Mouse (Mus musculus) hindbrain, postnatal 0 days (tissue): Measurements from ENCODE around the gene Tuba8. TPM values are rescaled to one million over a fixed set of nuclear protein-coding genes. Genes with fewer than 3 reads are reported as not detected.
A peak's percentile ranks its signal among the peaks of the same experiment; 100 is the strongest.

Source experiments
- ATAC-seq: fragments of 200-750 bp; cut with Nextera tagmentation; 2 replicates; pipeline ENCODE4 v1.8.0; 2017; ENCODE audit warnings: mild to moderate bottlenecking, moderate TSS enrichment, moderate library complexity
- DNase-seq: peaks from one replicate; pipeline ENCODE4 v3.0.0-alpha.2; 2015; ENCODE audit warnings: low spot score
- H3K27ac ChIP-seq: fragments of 300-500 bp; sonication (generic); 2 replicates; pipeline ENCODE4 v1.5.1; 2014; ENCODE audit warnings: mild to moderate bottlenecking
- H3K27me3 ChIP-seq: fragments of 300-500 bp; sonication (generic); 2 replicates; pipeline ENCODE4 v1.6.1; 2014; ENCODE audit warnings: low read length, mixed read lengths; ENCODE audit not compliant: insufficient read depth
- H3K36me3 ChIP-seq: fragments of 300-500 bp; sonication (generic); 2 replicates; pipeline ENCODE4 v1.6.1; 2014; ENCODE audit warnings: low read length, mixed read lengths; ENCODE audit not compliant: insufficient read depth
- H3K4me1 ChIP-seq: fragments of 300-500 bp; sonication (generic); 2 replicates; pipeline ENCODE4 v1.6.1; 2014; ENCODE audit warnings: antibody characterized with exemption, low read length, mixed read lengths; ENCODE audit not compliant: insufficient read depth
- H3K4me2 ChIP-seq: fragments of 300-500 bp; sonication (generic); 2 replicates; pipeline ENCODE4 v1.6.1; 2014; ENCODE audit warnings: low read depth, mild to moderate bottlenecking, low read length, moderate library complexity, mixed read lengths
- H3K4me3 ChIP-seq: fragments of 300-500 bp; sonication (generic); 2 replicates; pipeline ENCODE4 v1.5.1; 2014; ENCODE audit warnings: low read length
- H3K9ac ChIP-seq: fragments of 300-500 bp; sonication (generic); replicated peaks from 2 replicates; pipeline ENCODE4 v1.6.1; 2014; ENCODE audit warnings: mild to moderate bottlenecking, low read length, moderate library complexity, mixed read lengths
- H3K9me3 ChIP-seq: fragments of 300-500 bp; sonication (generic); 2 replicates; pipeline ENCODE4 v1.6.1; 2016; ENCODE audit warnings: low read length, mixed read lengths
- CTCF ChIP-seq: IDR thresholded peaks from 2 replicates; pipeline ENCODE4 v1.5.1; 2016; ENCODE audit warnings: antibody characterized with exemption, control low read depth, low read depth
- WGBS: fragments of 180-500 bp; shearing (Covaris S2); extraction: QIAGEN DNeasy Blood & Tissue Kit; methylation state at CpG from one replicate; pipeline ENCODE4 v1.1.7; 2014; 5-methylcytosine and 5-hydroxymethylcytosine counted together
- polyA plus RNA-seq: library from polyadenylated mRNA; unstranded; fragments of >200 nt; fragmentation: Nextera tagmentation; extraction: Ambion mirVana; gene quantifications from 2 replicates; pipeline ENCODE4 v1.2.1, GENCODE M21; 2015
- total RNA-seq: library from RNA; depleted of rRNA; stranded (reverse); fragments of >200 nt; gene quantifications from 2 replicates; pipeline ENCODE4 v1.2.3, GENCODE M21; 2014

Gene Tuba8
- total and polyA plus RNA-seq, 2 experiments from 2014 or later, result 2.0 to 3.6 TPM

DNA sequence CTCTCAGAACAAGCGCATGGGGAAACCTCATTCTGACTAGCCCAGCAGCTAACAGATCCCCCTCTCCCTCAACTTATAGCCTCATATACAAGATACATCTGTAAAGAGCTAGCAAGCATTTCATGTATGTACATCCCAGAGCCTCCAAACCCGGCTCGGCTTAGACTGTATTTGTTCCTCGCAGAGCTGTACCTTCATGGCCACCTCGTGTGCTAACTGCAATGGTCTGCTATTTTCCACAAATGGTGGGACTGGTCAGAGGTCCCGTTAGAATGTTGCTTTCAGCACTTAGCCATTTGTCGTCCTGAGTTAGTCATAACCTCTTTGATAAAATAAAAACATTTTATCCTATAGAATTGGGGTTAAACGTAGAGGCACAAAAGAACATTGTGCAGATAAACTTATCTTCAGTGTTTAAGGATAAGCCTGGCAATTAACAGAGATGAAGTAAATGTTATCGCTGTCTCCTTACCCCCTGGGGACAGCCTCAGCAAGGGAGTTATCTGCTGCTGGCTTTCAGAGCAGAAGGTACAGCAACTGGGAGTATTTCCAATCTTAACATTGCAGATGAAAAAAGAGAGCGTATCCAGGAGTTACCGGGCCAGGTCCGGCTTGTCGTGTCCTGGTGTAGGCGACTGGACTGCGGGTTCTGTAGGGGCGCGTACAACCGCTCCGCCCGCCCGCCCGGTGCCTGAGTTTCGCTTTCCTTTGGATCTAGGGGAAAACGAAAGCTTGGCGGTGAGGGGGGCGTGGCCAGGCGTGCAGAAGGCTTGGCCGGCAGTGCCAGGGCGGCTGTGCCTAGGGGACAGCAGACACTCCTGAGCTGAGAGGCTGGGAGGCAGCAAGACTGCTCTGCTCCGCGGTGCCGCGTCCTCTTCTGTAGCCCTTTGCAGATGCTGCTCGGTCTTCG, 34.9 kb downstream of the Tuba8 start, which contains the start of gene Usp18:
Gene Usp18, plus strand, starts transcription at position 780 of the 910 bp plus-strand sequence.
- Histone ChIP-seq H3K4me2 (peak within 1 kb of the TSS; percentile 72), H3K27me3 (no peaks in the 10 kb centered on the region), H3K4me3 (peak within 1 kb of the TSS; percentile 42), H3K9me3 (no peaks in the 10 kb centered on the region), H3K9ac (peak within 1 kb of the TSS; percentile 43; the same call in 1 of the 2 replicates), H3K4me1 (no peaks in the 10 kb centered on the region), H3K36me3 (no peaks in the 10 kb centered on the region), H3K27ac (0 out of 2 replicates have a peak within 1 kb of the TSS, but pooled peaks have one; percentile 32)
- ATAC-seq (peak; percentile 90), DNase-seq (peak; percentile 86)
- 11% methylated on average over 35 of the region's 35 CpGs for WGBS
- no peak for TF ChIP-seq CTCF

DNA sequence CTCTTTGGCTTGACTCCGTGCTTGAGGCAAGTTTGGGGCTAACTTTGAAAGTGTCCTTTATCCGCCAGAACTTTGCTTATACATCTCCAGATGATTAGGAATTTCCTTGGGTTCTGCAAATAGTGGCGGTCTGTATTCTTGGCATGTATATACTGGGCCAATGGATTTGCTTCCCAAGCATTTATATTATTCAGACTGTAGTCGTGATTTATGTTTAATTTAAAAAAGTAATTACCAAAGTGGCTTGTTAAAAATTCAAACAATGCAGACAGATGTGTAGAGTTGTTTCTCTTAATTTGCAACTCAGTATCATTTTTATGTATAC, 35.5 kb downstream of the Tuba8 start:
- Histone ChIP-seq H3K27me3 (no peaks in the 10 kb centered on the region), H3K4me2 (peak overlapping the region; percentile 72), H3K9ac (peak overlapping the region; percentile 30; the same call in 1 of the 2 replicates), H3K9me3 (no peaks in the 10 kb centered on the region), H3K27ac (no peak overlapping the region), H3K36me3 (no peaks in the 10 kb centered on the region), H3K4me1 (no peaks in the 10 kb centered on the region), H3K4me3 (peak overlapping the region; percentile 42)
- DNase-seq (no peak), ATAC-seq (peak; percentile 27; the same call in 1 of the 2 replicates)
- WGBS, result 10% methylated on average over 4 of the region's 4 CpGs
- no peak for TF ChIP-seq CTCF

DNA sequence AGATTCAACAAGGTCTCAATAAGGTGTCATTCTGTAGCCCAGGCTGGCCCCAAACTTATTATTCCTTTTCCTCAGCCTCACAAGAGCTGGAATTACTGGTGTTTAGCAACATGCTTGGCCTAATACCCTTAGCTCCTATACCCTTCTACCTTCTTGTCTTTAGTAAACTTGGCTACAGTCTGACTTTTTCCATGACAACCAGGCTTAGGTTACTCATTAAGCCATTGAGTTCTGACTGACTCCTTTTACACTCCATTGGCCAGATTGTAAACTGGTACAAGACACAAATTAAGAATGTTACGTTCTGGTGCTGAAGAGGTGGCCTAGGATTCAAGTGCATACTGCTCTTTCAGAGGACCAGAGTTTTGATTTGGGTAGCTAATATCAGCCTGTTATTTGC, 39.9 kb downstream of the Tuba8 start:
- ATAC-seq, result no peak
- Histone ChIP-seq H3K27ac (no peak overlapping the region), H3K4me1 (no peaks in the 10 kb centered on the region), H3K9me3 (no peaks in the 10 kb centered on the region), H3K4me3 (no peak overlapping the region), H3K36me3 (no peaks in the 10 kb centered on the region), H3K4me2 (no peak overlapping the region), H3K27me3 (no peaks in the 10 kb centered on the region), H3K9ac (no peak overlapping the region)
- no peak for DNase-seq
- WGBS, result 57% methylated on average over 1 of the region's 1 CpGs
- TF ChIP-seq CTCF, result no peak

DNA sequence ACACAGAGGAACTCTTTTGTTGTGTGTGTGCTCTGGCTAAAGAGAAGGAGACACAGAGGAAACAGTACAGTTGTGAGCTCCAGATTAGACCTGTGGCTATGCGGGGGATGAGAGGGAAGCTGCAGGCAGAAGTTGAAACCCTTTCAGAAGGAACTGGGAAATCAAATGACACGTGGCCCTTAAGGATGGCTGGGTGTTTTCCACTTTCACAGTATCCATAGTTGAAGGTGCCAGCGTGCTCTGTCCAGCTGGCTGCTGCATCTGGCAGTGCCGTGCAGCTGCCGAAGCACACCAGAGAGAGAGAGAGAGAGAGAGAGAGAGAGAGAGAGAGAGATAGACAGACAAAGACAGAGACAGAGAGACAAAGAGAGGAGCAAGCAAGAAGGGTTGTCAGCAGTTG, 40.8 kb downstream of the Tuba8 start:
- H3K4me2 ChIP-seq, result no peak overlapping the region
- DNase-seq (no peak), ATAC-seq (no peak)
- no peaks in the 10 kb centered on the region for H3K4me1 ChIP-seq
- H3K27me3 ChIP-seq, result no peaks in the 10 kb centered on the region
- TF ChIP-seq CTCF, result no peak
- 73% methylated on average over 5 of the region's 5 CpGs for WGBS
- H3K36me3 ChIP-seq, result no peaks in the 10 kb centered on the region
- H3K27ac ChIP-seq, result no peak overlapping the region
- H3K4me3 ChIP-seq, result no peak overlapping the region
- no peaks in the 10 kb centered on the region for H3K9me3 ChIP-seq
- no peak overlapping the region for H3K9ac ChIP-seq

DNA sequence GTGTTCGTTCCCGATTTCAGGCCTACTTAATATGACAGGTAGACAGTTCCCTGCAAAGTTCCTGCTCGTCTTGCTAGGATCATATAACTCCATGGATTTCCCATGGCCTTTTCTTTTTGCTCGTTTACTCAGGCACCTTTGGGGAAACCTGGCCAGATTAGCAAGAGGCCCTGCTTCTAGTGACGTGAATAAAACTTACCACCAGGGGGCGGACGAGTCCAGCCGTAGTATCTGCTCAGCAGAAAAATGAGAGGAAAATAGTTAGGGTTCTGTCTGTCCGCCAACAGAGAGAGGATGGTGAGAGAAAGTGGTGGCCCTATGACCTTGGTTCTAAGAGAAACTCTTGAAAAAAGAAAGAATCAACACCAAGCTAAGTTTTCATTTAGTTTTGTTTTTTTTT, 50.1 kb downstream of the Tuba8 start:
- H3K27me3 ChIP-seq, result no peaks in the 10 kb centered on the region
- WGBS, result 30% methylated on average over 9 of the region's 9 CpGs
- no peak overlapping the region for H3K9ac ChIP-seq
- no peak overlapping the region for H3K4me3 ChIP-seq
- no peaks in the 10 kb centered on the region for H3K4me1 ChIP-seq
- TF ChIP-seq CTCF, result peak; percentile 84
- ATAC-seq, result 0 out of 2 replicates have a peak, but pooled peaks have one; percentile 38
- DNase-seq, result peak; percentile 83
- no peak overlapping the region for H3K27ac ChIP-seq
- no peak overlapping the region for H3K4me2 ChIP-seq
- no peaks in the 10 kb centered on the region for H3K9me3 ChIP-seq
- no peaks in the 10 kb centered on the region for H3K36me3 ChIP-seq

DNA sequence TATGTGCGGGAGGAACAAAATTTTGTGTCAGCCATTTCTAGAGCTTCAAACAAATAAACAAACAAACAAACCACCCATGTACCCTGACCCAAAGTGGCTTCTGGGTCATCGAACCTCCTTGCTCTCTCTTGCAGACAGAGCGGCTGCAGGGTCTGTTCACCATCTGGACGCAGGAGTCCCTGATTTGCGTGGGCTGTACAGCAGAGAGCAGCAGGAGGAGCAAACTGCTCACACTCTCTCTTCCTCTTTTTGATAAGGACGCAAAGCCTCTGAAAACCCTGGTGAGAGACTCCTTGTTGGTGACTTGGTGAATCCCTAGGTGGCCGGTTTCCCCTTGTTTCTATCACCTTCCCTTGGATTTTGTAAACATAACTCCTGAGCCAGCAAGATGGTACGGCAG, 50.7 kb downstream of the Tuba8 start:
- no peak for DNase-seq
- no peak overlapping the region for H3K9ac ChIP-seq
- TF ChIP-seq CTCF, result no peak
- H3K36me3 ChIP-seq, result no peaks in the 10 kb centered on the region
- no peak overlapping the region for H3K4me2 ChIP-seq
- no peaks in the 10 kb centered on the region for H3K4me1 ChIP-seq
- H3K27me3 ChIP-seq, result no peaks in the 10 kb centered on the region
- no peak overlapping the region for H3K4me3 ChIP-seq
- no peak for ATAC-seq
- no peaks in the 10 kb centered on the region for H3K9me3 ChIP-seq
- 83% methylated on average over 8 of the region's 8 CpGs for WGBS
- H3K27ac ChIP-seq, result no peak overlapping the region

DNA sequence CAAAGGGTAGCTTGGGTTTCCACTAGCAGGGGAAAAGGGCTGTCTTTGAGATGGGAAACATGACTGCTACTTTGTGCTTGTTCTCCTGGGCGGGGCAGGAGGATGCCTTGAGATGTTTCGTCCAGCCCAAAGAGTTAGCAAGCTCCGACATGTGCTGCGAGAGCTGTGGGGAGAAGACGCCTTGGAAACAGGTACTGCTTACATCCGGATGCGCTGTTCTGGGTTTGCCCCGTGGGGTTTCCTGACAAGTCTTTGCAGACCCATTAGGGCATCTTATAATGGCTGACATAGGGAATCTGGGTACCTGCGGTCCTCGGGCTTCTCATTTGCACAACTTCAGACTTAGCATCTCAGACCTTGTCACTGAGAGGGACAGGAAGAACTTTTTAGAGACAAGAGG, 51.5 kb downstream of the Tuba8 start:
- DNase-seq, result no peak
- no peaks in the 10 kb centered on the region for H3K36me3 ChIP-seq
- H3K4me2 ChIP-seq, result no peak overlapping the region
- H3K27ac ChIP-seq, result no peak overlapping the region
- no peak for ATAC-seq
- no peak overlapping the region for H3K4me3 ChIP-seq
- no peaks in the 10 kb centered on the region for H3K4me1 ChIP-seq
- no peaks in the 10 kb centered on the region for H3K9me3 ChIP-seq
- WGBS, result 94% methylated on average over 10 of the region's 10 CpGs
- no peak for TF ChIP-seq CTCF
- H3K27me3 ChIP-seq, result no peaks in the 10 kb centered on the region
- H3K9ac ChIP-seq, result no peak overlapping the region
